Mouse (Mus musculus) retina, embryonic 14.5 days (tissue): ENCODE results near the gene Ddx56.
A peak's percentile ranks its signal among the peaks of the same experiment; 100 is the strongest.
"Not testable (repeated sequence)": the region's sequence is repeated elsewhere in the genome, so short reads cannot be mapped to it uniquely, and the experiment has no call there.

Source experiments
- DNase-seq: peaks from one replicate; pipeline ENCODE4 v3.0.0-alpha.2; 2015; ENCODE audit warnings: low spot score

Ddx56 gene

DNA sequence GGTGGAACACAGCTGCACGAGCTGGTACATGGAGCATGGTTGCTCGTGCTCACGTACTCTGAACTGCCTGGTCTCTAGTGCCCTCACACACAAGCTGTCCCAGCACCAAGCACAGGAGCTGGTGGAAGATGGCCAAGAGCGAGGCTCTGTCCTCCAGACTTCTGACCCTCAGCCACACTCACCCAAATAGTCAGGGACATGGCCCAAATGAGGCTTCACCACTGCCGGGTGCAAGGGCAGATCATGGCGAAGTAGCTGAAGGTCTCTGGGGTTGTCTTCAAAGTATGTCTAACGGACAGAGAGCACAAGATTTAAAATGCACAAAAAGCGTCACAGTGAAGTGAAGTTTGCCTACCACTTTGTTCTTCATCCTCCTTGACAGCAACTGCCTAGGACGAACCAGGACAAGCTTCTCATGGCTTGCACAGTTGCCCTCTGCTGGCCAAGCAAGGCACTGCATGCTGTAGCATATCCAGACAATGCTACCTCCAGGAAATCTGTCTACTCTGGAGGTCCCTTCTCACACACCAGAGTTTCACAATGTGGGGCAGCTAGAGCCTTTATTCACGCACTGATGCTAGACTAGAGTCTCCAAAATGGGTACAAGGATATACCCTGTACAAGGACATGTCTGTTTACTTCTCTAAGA is 6.0 kb downstream of the Ddx56 start:
- peak; percentile 91 for DNase-seq

DNA sequence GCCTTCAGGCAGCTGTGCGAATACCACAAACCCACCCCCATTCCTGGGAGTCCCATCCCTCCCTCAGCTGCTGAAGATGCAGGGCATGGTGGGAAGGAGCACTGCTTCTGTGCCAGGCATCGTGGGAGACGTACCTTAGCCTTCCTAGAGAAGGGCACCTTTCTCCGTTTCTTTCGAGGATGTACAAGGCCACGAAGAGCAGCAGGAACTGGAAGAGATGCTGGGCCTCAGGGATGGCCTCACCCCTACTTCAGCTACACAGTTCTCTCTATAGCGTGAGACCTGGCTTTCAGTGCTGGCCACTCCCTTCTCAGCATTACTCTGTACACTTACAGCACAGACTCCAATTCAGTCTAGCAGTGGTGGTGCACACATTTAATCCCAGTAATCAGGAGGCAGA is 8.2 kb downstream of the Ddx56 start:
- no peak for DNase-seq

DNA sequence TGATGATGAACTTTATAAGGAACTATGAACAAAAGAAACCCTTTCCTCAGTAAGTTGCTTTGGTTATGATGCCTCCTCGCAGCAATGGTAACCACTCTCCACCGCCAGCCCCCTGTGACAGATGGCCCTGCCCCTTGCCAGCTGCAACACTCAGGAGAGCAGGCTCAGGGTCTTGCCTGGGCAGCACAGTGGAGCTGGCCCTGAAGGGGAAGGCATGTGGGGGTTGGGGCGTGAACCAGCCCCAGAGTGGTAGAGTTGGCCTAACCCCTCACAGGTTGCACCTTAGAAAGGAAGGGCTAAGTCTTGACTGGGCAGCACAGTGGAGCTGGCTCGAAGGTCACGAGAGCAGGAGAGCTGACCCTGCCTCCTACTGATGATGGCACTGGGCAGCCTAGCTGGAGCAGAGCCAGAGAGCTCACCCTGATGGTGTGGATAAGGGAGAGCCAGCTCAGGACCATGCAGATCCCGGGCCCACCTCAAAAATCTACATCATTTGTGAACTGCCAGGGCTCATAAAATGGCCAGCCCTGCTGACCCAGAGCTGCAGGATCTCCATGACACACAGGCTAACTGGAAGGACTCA is 11.0 kb downstream of the Ddx56 start:
- no peak for DNase-seq

DNA sequence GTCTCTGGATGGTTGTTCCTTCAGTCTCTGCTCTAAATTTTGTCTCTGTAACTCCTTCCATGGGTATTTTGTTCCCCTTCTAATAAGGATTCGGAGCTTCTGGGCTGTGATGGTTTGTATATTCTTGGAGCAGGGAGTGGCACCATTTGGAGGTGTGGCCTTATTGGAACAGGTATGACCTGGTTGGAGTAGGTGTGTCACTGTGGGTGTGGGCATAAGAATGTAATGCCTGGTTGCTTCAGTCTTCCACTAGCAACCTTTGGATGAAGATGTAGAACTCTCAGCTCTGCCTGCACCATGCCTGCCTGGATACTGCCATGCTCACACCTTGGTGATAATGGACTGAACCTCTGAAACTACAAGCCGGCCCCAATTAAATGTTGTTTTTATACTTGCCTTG is 13.0 kb downstream of the Ddx56 start:
- not testable (repeated sequence) for DNase-seq

DNA sequence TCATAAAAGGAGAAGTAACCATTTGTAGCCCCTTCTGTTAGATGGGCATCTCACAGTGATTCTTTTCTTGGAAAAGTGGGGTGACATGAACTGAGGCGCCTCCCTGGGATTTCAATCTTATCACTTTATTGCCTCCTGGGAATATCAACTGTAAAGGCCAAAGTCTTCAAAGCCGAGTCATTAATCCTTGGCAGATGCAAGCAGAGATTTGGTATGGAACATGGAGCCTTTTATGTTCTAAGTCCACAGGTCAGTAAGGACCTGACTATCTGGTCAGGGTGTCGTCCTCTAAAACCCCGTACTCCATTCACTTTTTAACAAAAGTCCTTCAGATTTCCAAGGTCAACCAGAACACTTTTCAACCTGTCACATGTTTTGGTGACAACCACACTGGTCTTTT is 14.7 kb downstream of the Ddx56 start:
- DNase-seq: no peak

DNA sequence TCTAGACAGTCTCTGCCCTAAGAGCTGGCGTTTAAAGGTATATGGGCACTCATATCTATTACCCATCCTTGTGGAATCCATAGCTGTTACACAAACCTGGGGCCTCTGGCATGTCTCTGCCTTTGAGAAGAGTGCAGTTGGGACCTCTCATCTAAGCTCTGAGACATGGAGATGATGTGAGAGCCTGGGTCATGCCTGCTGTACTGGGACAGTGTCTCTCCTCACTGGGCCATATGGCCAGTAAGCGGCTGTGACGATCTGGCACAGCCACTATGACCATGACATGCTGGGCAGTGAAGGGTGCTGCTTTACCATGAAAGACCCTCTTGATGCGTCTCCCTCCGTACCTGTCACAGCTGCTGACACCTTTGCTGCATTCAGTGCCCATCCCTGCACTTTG is 15.3 kb downstream of the Ddx56 start:
- DNase-seq: no peak

DNA sequence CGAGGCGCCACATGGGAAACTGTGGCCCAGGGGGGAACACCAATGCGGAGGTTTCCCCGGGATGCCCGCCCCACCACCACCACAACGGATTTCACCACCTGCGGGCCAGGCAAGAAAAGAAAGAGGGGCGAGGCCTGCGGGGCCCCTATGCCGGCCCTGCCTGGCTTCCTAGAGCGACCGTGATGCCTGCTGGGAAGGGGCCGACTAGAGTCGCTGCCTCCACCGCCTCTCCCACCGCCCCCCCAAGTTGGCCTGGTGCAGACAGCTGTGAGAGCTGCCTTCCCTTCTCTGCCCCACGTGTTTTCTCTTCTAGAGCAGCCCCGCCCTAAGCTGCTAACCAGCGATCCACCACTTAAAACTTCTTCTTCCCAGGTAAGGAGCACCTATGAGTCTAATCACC is 22.9 kb downstream of the Ddx56 start:
- no peak for DNase-seq

DNA sequence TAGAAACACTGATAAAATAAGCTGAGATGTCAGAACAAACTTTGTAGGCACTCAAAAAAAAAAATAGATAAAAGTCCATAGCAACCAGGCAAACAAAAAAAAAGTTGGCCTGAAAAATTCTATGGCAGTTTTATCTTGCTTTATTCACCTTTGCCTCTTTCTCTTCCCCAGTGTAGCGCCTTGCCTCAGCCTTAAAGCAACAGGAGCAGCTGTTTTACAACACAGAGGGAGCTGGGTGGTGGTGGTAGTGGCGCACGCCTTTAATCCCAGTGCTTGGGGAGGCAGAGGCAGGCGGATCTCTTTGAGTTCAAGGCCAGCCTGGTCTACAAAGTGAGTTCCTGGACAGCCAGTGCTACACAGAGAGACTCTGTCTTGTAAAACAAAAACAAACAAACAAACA is 34.5 kb downstream of the Ddx56 start:
- no peak for DNase-seq

DNA sequence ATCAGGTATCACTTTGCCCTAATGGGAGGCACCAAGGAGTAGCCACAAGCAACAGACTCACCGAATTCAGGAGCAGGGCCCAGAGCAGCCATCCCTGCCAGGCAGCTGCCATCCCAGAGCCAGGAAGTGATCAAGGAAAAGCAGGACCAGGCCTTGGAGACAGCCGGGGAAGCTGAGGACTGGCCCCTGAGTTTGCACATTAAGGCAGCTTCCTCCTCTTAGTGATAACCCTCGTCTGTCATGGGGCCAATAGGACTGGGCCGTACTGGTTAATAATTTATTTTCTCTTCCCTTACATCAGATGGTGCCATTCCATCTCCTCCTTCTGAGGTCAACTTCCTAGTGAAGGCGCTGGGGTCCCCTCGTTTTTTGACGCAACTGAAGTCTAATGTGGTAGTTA is 37.6 kb downstream of the Ddx56 start, which contains the start of gene Npc1l1:
Npc1l1 (minus strand) TSS at position 132 of the 400 bp plus-strand sequence.
- no peak for DNase-seq

DNA sequence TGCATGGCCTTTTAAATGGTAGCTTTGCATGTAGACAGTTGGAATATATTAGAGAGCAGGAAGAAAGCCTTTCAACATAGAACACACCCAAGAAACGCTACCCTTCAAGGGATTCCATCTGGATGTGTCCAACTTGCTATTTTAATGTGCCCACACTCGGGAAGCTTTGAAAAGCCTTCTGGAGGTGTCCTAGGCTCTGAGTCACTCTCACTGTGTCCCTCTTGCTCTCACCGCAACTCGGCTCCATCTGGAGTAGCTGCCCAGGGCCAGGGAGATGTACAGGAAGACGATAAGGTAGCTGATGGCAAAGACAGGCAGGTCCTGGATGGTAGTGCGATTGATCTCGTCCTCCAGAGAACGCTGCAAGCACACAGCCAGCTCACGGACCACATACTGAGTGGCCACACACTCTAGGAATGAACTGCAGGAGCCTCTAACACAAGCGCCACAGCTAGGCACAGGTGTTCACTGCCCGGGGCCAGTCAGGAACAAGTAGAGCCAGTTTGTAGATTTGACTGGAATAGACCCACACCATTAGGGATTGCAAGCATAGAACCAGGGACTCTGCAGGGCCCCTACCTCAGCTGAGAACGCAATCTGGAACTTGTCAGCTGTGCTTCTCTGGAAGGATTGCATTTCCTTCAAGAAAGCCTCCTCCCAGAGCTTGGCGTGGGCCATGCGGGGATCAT is 42.9 kb downstream of the Ddx56 start:
- DNase-seq: no peak

DNA sequence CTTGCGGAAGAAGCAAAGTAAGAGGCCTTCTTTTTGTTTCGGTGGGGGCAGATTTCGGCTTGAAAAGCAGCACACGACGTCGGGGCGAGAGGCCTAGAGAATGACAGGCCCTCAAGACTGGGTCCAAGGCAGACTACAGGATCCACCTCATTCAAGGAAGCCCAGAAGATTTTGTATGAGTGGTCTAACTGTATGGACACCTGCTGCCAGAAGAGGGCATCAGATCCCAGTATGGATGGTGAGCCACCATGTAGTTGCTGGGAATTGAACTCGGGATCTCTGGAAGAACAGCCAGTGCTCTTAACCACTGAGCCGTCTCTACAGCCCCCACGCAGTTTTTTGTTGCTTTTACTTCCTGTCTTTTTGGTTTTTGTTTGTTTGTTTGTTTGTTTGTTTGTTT is 45.4 kb downstream of the Ddx56 start:
- DNase-seq: no peak

DNA sequence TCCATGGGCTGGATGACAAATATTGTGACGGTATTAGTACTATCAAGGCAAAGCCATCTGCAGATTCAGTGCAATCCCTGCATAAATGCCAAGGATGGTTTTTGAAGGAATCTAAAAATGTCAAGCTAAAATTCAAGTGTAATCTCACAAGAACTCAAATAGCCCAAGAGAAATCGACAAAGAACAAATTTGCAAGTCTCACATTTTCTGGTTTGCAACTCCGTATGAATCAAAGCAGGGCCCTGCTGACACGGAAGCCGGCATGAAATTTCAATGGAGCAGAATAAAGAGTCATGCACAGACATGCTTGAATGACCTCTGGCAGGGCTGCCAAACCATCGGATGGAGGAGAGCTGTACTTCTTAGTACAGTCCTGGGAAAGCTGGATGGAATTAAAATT is 47.6 kb downstream of the Ddx56 start:
- no peak for DNase-seq

DNA sequence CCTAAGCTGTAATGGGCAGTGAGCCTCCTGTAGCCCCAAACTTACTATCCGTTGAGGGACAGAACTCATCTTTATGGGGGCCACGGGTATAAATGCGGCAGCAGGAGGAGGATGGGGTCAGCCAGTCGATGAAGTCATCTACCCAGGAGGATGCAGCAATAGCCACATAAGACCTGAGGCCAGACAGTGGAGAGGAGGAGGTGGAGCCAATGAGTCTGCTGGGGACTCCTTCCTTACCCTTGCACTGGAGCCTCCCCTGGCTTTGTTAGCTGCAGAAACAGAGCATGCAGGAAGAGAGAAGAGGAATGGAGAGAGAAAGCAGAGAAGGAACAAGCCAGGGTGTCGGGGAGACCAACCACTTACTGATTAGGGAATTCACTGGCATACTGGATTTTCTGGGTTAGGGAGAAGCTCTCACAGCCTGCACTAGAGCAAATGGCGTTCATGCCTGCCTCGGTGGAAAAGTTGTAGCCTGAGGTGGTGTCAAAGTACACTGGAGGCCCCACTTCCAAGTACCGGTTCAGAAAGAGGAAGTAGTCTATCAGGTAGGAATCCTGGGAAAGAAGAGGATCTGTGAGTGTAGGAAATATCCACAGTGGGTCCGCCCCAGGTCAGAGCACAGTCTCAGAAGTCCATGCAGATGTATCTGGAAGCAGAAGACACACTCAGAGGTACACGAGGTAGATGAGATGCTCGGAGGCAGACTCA is 49.2 kb downstream of the Ddx56 start:
- DNase-seq: no peak

DNA sequence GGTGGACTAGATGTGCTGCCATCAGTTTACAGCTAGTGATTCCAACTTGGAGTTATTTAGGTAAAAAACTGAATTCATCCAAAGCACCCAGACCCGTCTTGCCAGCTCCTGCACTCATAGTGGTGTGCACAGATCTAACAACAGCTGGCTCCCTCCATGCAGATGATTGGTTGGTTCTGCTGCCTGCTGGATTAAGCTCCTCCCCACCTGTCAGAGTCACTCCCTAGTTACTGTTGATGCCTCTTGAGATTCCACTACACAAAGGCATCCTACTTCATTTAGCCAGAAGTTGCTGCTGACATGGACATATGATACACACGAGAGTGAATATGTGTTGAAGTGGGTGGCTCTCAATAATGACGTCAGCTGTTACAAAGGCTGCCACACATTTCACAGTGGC is 50.7 kb downstream of the Ddx56 start:
- peak; percentile 10 for DNase-seq
